Mouse (Mus musculus): ENCODE measurements around the gene Ocel1.

- TF ChIP-seq CTCF (IDR thresholded peaks at IDR 0.05) = 0 out of 2 replicates have a peak, but pooled peaks have one; percentile 1
- TF ChIP-seq EP300 (IDR thresholded peaks at IDR 0.05) = peak; percentile 63
Measured at GRCm38 (mm10) chr8:71366771-71367528, 4.1 kb upstream of the Ocel1 start, which contains the start of gene Use1.
